Mouse (Mus musculus): ENCODE data around the gene Hist2h3c2. TPM values are rescaled to one million over a fixed set of nuclear protein-coding genes. Genes with fewer than 3 reads are reported as not detected.

The Hist2h3c2 gene
- polyA plus RNA-seq, 1 experiment: 17.3 TPM

GRCm38 (mm10) chr3:96261623-96262022, 22.7 kb upstream of the Hist2h3c2 start:
- DNase-seq: no peak
- WGBS: 33% methylated on average over 3 of the region's 3 CpGs
- Histone ChIP-seq H3K4me3 (replicated peaks; ENCODE audit: extremely low read depth, low read depth, low read length) (no peak overlapping the region), H3K4me1 (ENCODE audit: control insufficient read depth, insufficient read depth, low read length) (peaks cover 12% of the 10 kb centered on the region)
- TF ChIP-seq CTCF (IDR thresholded peaks at IDR 0.05; ENCODE audit: insufficient read depth, low read length): no peak
- TF ChIP-seq POLR2A (IDR thresholded peaks at IDR 0.05; ENCODE audit: borderline replicate concordance, extremely low read depth, low read depth, low read length): no peak

GRCm38 (mm10) chr3:96260220-96260619, 21.3 kb upstream of the Hist2h3c2 start:
- TF ChIP-seq CTCF (IDR thresholded peaks at IDR 0.05; ENCODE audit: insufficient read depth, low read length): no peak
- no peak for TF ChIP-seq POLR2A (IDR thresholded peaks at IDR 0.05; ENCODE audit: borderline replicate concordance, extremely low read depth, low read depth, low read length)
- DNase-seq: no peak
- peaks cover 18% of the 10 kb centered on the region for H3K4me1 ChIP-seq (ENCODE audit: control insufficient read depth, insufficient read depth, low read length)
- H3K4me3 ChIP-seq (replicated peaks; ENCODE audit: extremely low read depth, low read depth, low read length): no peak overlapping the region
- WGBS: 91% methylated on average over 5 of the region's 5 CpGs

GRCm38 (mm10) chr3:96257190-96257589, 18.3 kb upstream of the Hist2h3c2 start:
- peaks cover 14% of the 10 kb centered on the region for H3K4me1 ChIP-seq (ENCODE audit: control insufficient read depth, insufficient read depth, low read length)
- WGBS: 66% methylated on average over 3 of the region's 3 CpGs
- no peak for TF ChIP-seq CTCF (IDR thresholded peaks at IDR 0.05; ENCODE audit: insufficient read depth, low read length)
- H3K4me3 ChIP-seq (replicated peaks; ENCODE audit: extremely low read depth, low read depth, low read length): no peak overlapping the region
- no peak for DNase-seq

GRCm38 (mm10) chr3:96255926-96256593, 17.1 kb upstream of the Hist2h3c2 start:
- 43% methylated on average over 5 of the region's 5 CpGs for WGBS

GRCm38 (mm10) chr3:96254683-96255355, 15.9 kb upstream of the Hist2h3c2 start:
- no peak for TF ChIP-seq CTCF (IDR thresholded peaks at IDR 0.05; ENCODE audit: insufficient read depth, low read length)
- no peak for TF ChIP-seq POLR2A (IDR thresholded peaks at IDR 0.05; ENCODE audit: borderline replicate concordance, extremely low read depth, low read depth, low read length)
- Histone ChIP-seq H3K4me1 (ENCODE audit: control insufficient read depth, insufficient read depth, low read length) (peaks cover 6% of the 10 kb centered on the region), H3K4me3 (replicated peaks; ENCODE audit: extremely low read depth, low read depth, low read length) (no peak overlapping the region)
- WGBS: 63% methylated on average over 10 of the region's 10 CpGs
- no peak for DNase-seq

More at GRCm38 (mm10) chr3:96255926-96256593, 17.1 kb upstream of the Hist2h3c2 start:
- H3K4me3 ChIP-seq (replicated peaks; ENCODE audit: extremely low read depth, low read depth, low read length): peak overlapping the region; percentile 34
- peaks cover 6% of the 10 kb centered on the region for H3K4me1 ChIP-seq (ENCODE audit: control insufficient read depth, insufficient read depth, low read length)
- TF ChIP-seq POLR2A (IDR thresholded peaks at IDR 0.05; ENCODE audit: borderline replicate concordance, extremely low read depth, low read depth, low read length) (no peak), CTCF (IDR thresholded peaks at IDR 0.05; ENCODE audit: insufficient read depth, low read length) (no peak)
- DNase-seq: no peak

- WGBS: 80% methylated on average over 3 of the region's 3 CpGs
- Histone ChIP-seq H3K4me1 (ENCODE audit: control insufficient read depth, insufficient read depth, low read length) (peaks cover 6% of the 10 kb centered on the region), H3K4me3 (replicated peaks; ENCODE audit: extremely low read depth, low read depth, low read length) (no peak overlapping the region)
- no peak for DNase-seq
- TF ChIP-seq CTCF (IDR thresholded peaks at IDR 0.05; ENCODE audit: insufficient read depth, low read length) (no peak), POLR2A (IDR thresholded peaks at IDR 0.05; ENCODE audit: borderline replicate concordance, extremely low read depth, low read depth, low read length) (no peak)
Observed at GRCm38 (mm10) chr3:96251787-96252186, 12.9 kb upstream of the Hist2h3c2 start.

- DNase-seq: no peak
- H3K4me3 ChIP-seq (replicated peaks; ENCODE audit: extremely low read depth, low read depth, low read length): no peak overlapping the region
- WGBS: 77% methylated on average over 3 of the region's 3 CpGs
Observed at GRCm38 (mm10) chr3:96250890-96251289, 12.0 kb upstream of the Hist2h3c2 start.

GRCm38 (mm10) chr3:96249034-96249345, 10.1 kb upstream of the Hist2h3c2 start:
- Histone ChIP-seq H3K4me1 (ENCODE audit: control insufficient read depth, insufficient read depth, low read length) (peaks cover 6% of the 10 kb centered on the region), H3K4me3 (replicated peaks; ENCODE audit: extremely low read depth, low read depth, low read length) (no peak overlapping the region)
- no peak for DNase-seq
- TF ChIP-seq CTCF (IDR thresholded peaks at IDR 0.05; ENCODE audit: insufficient read depth, low read length): no peak
- WGBS: 57% methylated on average over 4 of the region's 4 CpGs

More at GRCm38 (mm10) chr3:96250890-96251289, 12.0 kb upstream of the Hist2h3c2 start:
- peaks cover 4% of the 10 kb centered on the region; the same call in 1 of the 2 replicates for H3K4me1 ChIP-seq (ENCODE audit: control insufficient read depth, insufficient read depth, low read length)
- no peak for TF ChIP-seq POLR2A (IDR thresholded peaks at IDR 0.05; ENCODE audit: borderline replicate concordance, extremely low read depth, low read depth, low read length)

- WGBS: 60% methylated on average over 6 of the region's 6 CpGs
- Histone ChIP-seq H3K4me3 (replicated peaks; ENCODE audit: extremely low read depth, low read depth, low read length) (no peak overlapping the region), H3K4me1 (ENCODE audit: control insufficient read depth, insufficient read depth, low read length) (peaks cover 10% of the 10 kb centered on the region)
- TF ChIP-seq POLR2A (IDR thresholded peaks at IDR 0.05; ENCODE audit: borderline replicate concordance, extremely low read depth, low read depth, low read length) (no peak), CTCF (IDR thresholded peaks at IDR 0.05; ENCODE audit: insufficient read depth, low read length) (no peak)
- DNase-seq: no peak
Observed at GRCm38 (mm10) chr3:96248141-96249033, 9.5 kb upstream of the Hist2h3c2 start.

Data from lung, adult 2 months (tissue).